Mouse (Mus musculus): ENCODE data around the gene Pcnx3.
"Not testable (repeated sequence)": the region's sequence is repeated elsewhere in the genome, so short reads cannot be mapped to it uniquely, and the experiment has no call there.

The Pcnx3 gene

GRCm38 (mm10) chr19:5713255-5713654 lies 24.5 kb upstream of the Pcnx3 start:
- DNase-seq (ENCODE audit: low spot score in 2 of 2), result no peak

DNA sequence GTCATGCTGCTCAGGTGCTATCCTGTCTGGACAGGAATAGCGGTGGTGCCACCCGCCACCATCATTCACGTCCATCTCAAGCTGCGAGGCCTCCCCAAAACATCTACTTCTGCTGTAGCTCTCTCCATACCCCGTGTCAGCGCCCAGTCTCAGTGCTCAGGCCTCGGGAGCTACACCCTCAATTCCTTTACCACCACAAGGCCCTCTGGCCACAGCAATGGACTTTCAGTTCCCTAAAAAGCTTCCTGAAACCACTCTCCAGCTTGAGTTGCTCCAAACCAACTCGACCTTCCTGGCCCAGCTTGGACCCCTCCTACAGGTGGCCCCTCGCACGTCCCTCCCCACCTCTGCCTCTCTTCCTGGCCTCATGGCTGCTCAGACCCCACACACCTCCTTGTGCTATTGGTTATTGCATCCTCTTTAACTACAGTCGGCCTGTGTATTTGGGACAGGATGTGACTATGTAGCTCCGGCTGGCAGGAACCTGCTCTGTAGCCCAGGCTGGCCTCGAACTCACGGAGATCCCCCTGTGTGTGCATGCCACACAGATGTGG lies 23.3 kb upstream of the Pcnx3 start:
- no peak for DNase-seq (ENCODE audit: low spot score in 2 of 2)

GRCm38 (mm10) chr19:5711218-5711617 lies 22.5 kb upstream of the Pcnx3 start:
- peak in 1 of 2 experiments; percentile 64 for DNase-seq (ENCODE audit: low spot score in 2 of 2)

DNA sequence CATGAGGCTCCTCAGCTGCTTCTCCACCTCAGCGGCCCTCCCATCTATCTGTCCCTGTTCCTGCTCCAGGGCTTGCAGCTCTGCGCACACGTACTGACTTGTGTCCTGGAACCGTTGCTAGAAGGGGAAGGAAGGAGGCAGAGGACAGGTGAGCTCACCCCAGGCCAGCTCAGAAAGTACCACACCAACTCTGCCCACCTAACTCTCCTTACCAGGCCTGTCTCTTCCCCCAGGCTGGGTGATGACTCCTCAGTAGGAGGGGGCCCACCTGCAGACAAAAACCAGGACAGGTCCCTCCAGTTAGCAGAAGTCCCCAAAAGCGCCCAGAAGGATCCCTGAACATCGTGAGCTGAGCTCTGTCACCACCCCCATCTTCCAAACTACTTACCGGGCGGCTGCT lies 21.9 kb upstream of the Pcnx3 start:
- no peak for DNase-seq (ENCODE audit: low spot score in 2 of 2)

GRCm38 (mm10) chr19:5710068-5710467 lies 21.4 kb upstream of the Pcnx3 start:
- DNase-seq (ENCODE audit: low spot score in 2 of 2), result no peak

- DNase-seq (ENCODE audit: low spot score in 2 of 2), result no peak
Measured at GRCm38 (mm10) chr19:5704801-5705571, 16.3 kb upstream of the Pcnx3 start.

- DNase-seq (ENCODE audit: low spot score in 2 of 2), result peak in 1 of 2 experiments; percentile 34
Measured at GRCm38 (mm10) chr19:5704163-5704800, 15.6 kb upstream of the Pcnx3 start, which contains the start of gene Kcnk7. Gene Kcnk7 (plus strand): TSS chr19:5704367.

GRCm38 (mm10) chr19:5695849-5696462 lies 7.2 kb upstream of the Pcnx3 start:
- DNase-seq (ENCODE audit: low spot score in 2 of 2), result no peak

GRCm38 (mm10) chr19:5693801-5694200 lies 5.1 kb upstream of the Pcnx3 start:
- no peak for DNase-seq (ENCODE audit: low spot score in 2 of 2)

GRCm38 (mm10) chr19:5692913-5693396 lies 4.2 kb upstream of the Pcnx3 start:
- no peak for DNase-seq (ENCODE audit: low spot score in 2 of 2)

DNA sequence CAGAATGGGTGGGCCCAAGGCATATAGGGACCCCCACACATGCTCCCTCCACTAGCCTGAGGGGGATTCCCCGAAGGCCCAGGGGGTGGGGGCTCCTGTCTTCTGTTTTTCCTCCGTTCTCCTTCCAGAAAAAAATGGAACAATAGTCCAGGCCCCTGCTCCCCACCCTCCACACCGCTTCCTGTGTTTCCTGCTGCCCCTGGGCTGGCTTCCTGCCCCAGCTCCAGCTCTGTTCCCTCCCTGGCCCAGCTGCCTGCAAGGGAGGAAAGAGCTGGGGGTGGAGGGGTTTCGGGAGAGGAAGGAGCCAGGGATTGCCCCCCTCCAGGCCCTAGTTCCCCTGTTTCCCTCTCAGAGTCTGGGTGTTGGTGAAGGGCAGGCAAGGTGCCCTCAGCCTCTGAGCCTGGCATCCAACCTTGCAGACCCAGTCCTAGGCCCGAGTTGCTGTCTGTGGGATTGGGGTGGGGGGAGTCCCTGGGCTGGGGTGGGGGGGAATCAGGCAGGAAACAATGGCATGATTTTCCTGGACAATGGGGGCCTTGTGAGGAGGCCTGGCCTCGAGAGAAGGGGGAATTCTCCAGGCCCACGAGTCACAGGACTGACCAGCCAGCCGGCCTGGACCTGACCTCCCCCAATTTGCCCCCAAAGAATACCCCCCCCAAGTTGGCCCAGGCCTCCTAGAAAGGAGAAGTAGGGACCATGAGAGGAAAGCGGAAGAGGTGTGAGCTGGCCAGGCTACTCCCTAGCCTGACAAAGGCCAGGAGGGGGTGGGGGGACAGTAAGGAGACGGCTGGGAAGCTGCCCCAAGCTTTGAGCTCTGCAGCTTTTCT lies 3.6 kb upstream of the Pcnx3 start:
- no peak for DNase-seq (ENCODE audit: low spot score in 2 of 2)

- no peak for DNase-seq (ENCODE audit: low spot score in 2 of 2)
Measured at GRCm38 (mm10) chr19:5691601-5692000, 2.9 kb upstream of the Pcnx3 start.

DNA sequence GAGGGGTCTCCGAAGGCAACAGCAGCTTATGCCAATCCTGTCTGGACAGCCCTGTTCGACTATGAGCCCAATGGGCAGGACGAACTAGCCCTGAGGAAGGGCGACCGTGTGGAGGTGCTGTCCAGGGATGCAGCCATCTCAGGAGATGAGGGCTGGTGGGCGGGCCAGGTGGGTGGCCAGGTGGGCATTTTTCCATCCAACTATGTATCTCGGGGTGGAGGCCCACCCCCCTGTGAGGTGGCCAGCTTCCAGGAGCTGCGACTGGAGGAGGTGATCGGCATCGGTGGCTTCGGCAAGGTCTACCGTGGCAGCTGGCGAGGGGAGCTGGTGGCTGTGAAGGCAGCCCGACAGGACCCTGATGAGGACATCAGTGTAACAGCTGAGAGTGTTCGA lies 1.6 kb upstream of the Pcnx3 start:
- DNase-seq (ENCODE audit: low spot score in 2 of 2), result no peak

DNA sequence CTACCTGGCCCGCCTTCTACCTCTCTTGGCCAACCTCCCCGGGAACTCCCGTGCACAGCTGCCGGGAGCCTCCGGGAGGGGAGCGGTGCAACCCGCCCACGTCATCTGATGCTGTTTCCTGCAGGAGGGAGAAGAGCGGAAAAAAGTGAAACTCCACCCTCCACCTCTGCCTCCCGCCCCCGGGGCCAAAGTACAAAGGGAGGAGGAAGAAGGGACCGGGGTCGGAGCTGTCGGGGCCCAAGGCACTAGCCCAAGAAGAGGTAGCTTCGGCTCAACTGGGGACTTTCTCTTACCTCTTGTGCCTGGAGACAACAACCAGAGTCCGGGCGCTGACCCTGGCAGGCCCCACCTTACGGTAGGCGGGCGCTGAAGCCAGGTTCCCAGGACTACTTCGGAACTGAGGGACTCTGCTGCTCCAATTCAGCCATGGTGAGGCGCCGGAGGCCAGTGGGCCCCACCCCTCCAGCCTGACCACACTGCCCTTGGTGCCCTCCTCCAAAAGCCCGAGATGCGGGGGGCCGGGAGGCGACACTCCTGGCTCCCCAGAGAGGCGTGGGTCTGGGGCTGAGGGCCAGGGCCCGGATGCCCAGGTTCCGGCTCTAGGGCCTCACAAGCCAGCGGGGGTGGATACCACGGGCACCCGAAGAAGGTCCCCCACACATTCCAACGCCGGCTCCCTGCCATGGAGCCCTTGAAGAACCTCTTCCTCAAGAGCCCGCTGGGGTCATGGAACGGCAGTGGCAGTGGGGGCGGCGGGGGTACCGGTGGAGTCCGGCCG lies 1.0 kb upstream of the Pcnx3 start:
- peak; percentile 70 to 78 for DNase-seq (ENCODE audit: low spot score in 2 of 2)

DNA sequence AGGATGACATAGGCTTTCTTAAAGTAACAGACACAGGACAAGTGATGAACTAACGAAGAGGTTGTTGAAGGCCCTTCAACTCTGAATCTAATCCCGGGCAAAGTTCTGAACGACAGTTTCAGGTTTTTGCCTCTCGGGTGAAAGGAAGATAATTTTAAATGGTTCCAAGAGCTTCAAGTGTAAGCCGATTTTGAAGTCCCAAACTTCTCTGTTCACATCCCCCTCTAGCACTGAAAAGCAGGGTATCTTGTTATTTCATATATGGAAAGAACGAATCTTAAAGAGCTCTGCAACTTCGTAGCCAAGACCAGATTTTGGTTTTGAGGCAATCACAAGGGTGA lies 350 bp upstream of the Pcnx3 start:
- DNase-seq (ENCODE audit: low spot score in 2 of 2), result no peak

- DNase-seq (ENCODE audit: low spot score in 2 of 2), result no peak
Measured at GRCm38 (mm10) chr19:5687738-5688137, 970 bp downstream of the Pcnx3 start.

DNA sequence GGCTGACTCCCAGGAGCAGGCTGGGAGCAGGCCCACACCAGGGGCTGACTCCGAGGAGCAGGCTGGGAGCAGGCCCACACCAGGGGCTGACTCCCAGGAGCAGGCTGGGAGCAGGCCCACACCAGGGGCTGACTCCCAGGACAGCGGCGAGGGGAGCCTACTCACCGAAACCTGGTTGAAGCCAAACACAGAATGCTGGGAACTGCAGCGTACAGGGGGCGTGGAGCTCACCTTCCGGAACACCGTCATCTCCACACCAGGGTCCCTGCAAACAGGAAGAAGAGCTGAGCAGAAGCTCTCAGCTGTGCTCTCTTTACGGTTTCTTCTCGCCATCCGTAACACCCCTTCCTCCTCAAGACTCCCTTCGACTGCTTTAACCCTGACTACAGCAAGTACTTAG lies 1.8 kb downstream of the Pcnx3 start:
- DNase-seq (ENCODE audit: low spot score in 2 of 2), result not testable (repeated sequence)

DNA sequence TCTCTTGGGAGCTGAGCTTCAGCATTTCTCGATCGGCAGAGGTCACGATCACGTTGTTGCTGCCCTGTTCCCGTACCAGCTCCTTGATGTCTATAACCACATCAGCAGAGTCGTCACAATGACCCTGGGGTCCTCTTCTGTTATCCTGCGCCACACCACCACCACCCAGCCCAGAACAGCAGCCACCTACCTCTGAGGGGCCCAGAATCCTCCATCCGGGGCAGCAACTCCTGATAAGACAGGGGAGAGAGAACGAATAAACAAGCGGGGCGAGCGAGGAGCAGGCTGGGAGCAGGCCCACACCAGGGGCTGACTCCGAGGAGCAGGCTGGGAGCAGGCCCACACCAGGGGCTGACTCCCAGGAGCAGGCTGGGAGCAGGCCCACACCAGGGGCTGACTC lies 2.3 kb downstream of the Pcnx3 start:
- DNase-seq (ENCODE audit: low spot score in 2 of 2), result no peak

DNA sequence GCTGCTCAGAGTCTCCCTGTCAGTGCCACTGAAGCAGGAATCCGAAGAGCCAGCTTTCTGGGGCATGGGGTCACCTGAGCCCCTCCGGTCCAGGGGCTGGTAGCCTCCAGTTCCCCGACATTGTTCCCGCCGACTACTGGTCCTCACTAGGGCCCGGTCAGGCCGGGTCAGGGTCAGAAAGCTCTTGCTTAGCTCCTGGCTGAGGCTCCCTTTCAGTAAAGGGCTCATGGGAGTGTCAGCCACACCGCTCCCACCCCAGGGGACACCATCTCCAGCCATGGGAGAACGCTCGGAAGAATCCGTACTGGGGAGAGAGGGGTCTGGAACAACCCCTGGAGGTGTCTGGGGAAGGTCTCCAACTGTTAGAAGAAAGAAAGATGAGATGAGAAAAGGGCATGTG lies 2.8 kb downstream of the Pcnx3 start:
- no peak for DNase-seq (ENCODE audit: low spot score in 2 of 2)

GRCm38 (mm10) chr19:5685431-5685830 lies 3.3 kb downstream of the Pcnx3 start:
- DNase-seq (ENCODE audit: low spot score in 2 of 2), result no peak

- no peak for DNase-seq (ENCODE audit: low spot score in 2 of 2)
Measured at GRCm38 (mm10) chr19:5684985-5685384, 3.7 kb downstream of the Pcnx3 start.

All from right cerebral cortex, postnatal 36 days (tissue).